Mouse (Mus musculus) intestine, embryonic 15.5 days (tissue): ENCODE data around the gene Gm21988. TPM values are rescaled to one million over a fixed set of nuclear protein-coding genes. Genes with fewer than 3 reads are reported as not detected.

ENCODE experiments used
- ATAC-seq: fragments of 200-750 bp; cut with Nextera tagmentation; 2 replicates; pipeline ENCODE4 v1.8.0; 2017; ENCODE audit warnings: moderate TSS enrichment, moderate library complexity
- H3K27ac ChIP-seq: fragments of 300-500 bp; sonication (generic); 2 replicates; pipeline ENCODE4 v1.5.1; 2015; ENCODE audit warnings: mild to moderate bottlenecking, inconsistent platforms
- H3K27me3 ChIP-seq: fragments of 300-500 bp; sonication (generic); replicated peaks from 2 replicates; pipeline ENCODE4 v1.6.1; 2015; ENCODE audit warnings: inconsistent platforms
- H3K36me3 ChIP-seq: fragments of 300-500 bp; sonication (generic); 2 replicates; pipeline ENCODE4 v1.6.1; 2015; ENCODE audit warnings: inconsistent platforms
- H3K4me1 ChIP-seq: fragments of 300-500 bp; sonication (generic); replicated peaks from 2 replicates; pipeline ENCODE4 v1.6.1; 2015; ENCODE audit warnings: inconsistent platforms
- H3K4me2 ChIP-seq: fragments of 300-500 bp; sonication (generic); replicated peaks from 2 replicates; pipeline ENCODE4 v1.6.1; 2015; ENCODE audit warnings: mild to moderate bottlenecking, inconsistent platforms
- H3K4me3 ChIP-seq: fragments of 300-500 bp; sonication (generic); replicated peaks from 2 replicates; pipeline ENCODE4 v1.5.1; 2015; ENCODE audit warnings: inconsistent platforms
- H3K9ac ChIP-seq: fragments of 300-500 bp; sonication (generic); 2 replicates; pipeline ENCODE4 v1.6.1; 2015; ENCODE audit warnings: inconsistent platforms
- H3K9me3 ChIP-seq: fragments of 300-500 bp; sonication (generic); 2 replicates; pipeline ENCODE4 v1.6.1; 2016; ENCODE audit warnings: inconsistent platforms
- WGBS: fragments of 180-500 bp; shearing (Covaris S2); methylation state at CpG from one replicate; pipeline ENCODE4 v1.1.7; 2015; 5-methylcytosine and 5-hydroxymethylcytosine counted together
- polyA plus RNA-seq: library from polyadenylated mRNA; unstranded; fragments of >200 nt; fragmentation: Nextera tagmentation; extraction: Ambion mirVana; gene quantifications from 2 replicates; pipeline ENCODE4 v1.2.1, GENCODE M21; 2015

Gene Gm21988
- polyA plus RNA-seq, 1 experiment from 2014 or later, result 8.8 TPM

- 63% methylated on average over 5 of the region's 5 CpGs for WGBS
- H3K4me2 ChIP-seq, result no peak overlapping the region
- no peak overlapping the region for H3K4me3 ChIP-seq
- no peak overlapping the region for H3K9ac ChIP-seq
- ATAC-seq, result no peak
- no peak overlapping the region for H3K27ac ChIP-seq
- H3K36me3 ChIP-seq, result no peaks in the 10 kb centered on the region
- H3K9me3 ChIP-seq, result no peaks in the 10 kb centered on the region
- peaks cover 30% of the 10 kb centered on the region for H3K4me1 ChIP-seq
- H3K27me3 ChIP-seq, result peaks cover 7% of the 10 kb centered on the region; the same call in 1 of the 2 replicates
Measured at GRCm38 (mm10) chr11:70234037-70234436, 5.6 kb downstream of the Gm21988 start.

- Histone ChIP-seq H3K9me3 (no peaks in the 10 kb centered on the region), H3K9ac (0 out of 2 replicates have a peak overlapping the region, but pooled peaks have one; percentile 51), H3K27ac (no peak overlapping the region), H3K36me3 (no peaks in the 10 kb centered on the region), H3K27me3 (peaks cover 14% of the 10 kb centered on the region; the same call in 1 of the 2 replicates), H3K4me3 (peak overlapping the region; percentile 35), H3K4me2 (peak overlapping the region; percentile 63), H3K4me1 (peaks cover 35% of the 10 kb centered on the region)
- 37% methylated on average over 8 of the region's 8 CpGs for WGBS
- no peak for ATAC-seq
Measured at GRCm38 (mm10) chr11:70233016-70233415, 6.6 kb downstream of the Gm21988 start.

- no peaks in the 10 kb centered on the region for H3K36me3 ChIP-seq
- H3K4me1 ChIP-seq, result peaks cover 39% of the 10 kb centered on the region
- peak overlapping the region; percentile 35 for H3K4me3 ChIP-seq
- H3K9me3 ChIP-seq, result no peaks in the 10 kb centered on the region
- WGBS, result 11% methylated on average over 10 of the region's 10 CpGs
- no peak overlapping the region for H3K27ac ChIP-seq
- peak overlapping the region; percentile 51 for H3K9ac ChIP-seq
- H3K4me2 ChIP-seq, result peak overlapping the region; percentile 63
- peaks cover 19% of the 10 kb centered on the region for H3K27me3 ChIP-seq
- no peak for ATAC-seq
Measured at GRCm38 (mm10) chr11:70232546-70232945, 7.1 kb downstream of the Gm21988 start.

- Histone ChIP-seq H3K27ac (peak overlapping the region; percentile 54; the same call in 1 of the 2 replicates), H3K4me3 (peak overlapping the region; percentile 30), H3K9ac (peak overlapping the region; percentile 34; the same call in 1 of the 2 replicates), H3K27me3 (peaks cover 23% of the 10 kb centered on the region), H3K36me3 (no peaks in the 10 kb centered on the region), H3K4me1 (peaks cover 35% of the 10 kb centered on the region), H3K4me2 (peak overlapping the region; percentile 57), H3K9me3 (no peaks in the 10 kb centered on the region)
- 1% methylated on average over 32 of the region's 32 CpGs for WGBS
- peak; percentile 48 for ATAC-seq
Measured at GRCm38 (mm10) chr11:70230239-70230727, 9.3 kb downstream of the Gm21988 start.

GRCm38 (mm10) chr11:70229260-70230010 is 10.2 kb downstream of the Gm21988 start, which contains the start of gene Bcl6b:
TSS of gene Bcl6b (minus strand) at chr11:70229798.
- H3K36me3 ChIP-seq, result no peaks in the 10 kb centered on the region
- H3K27ac ChIP-seq, result peak within 1 kb of the TSS; percentile 54
- ATAC-seq, result no peak
- no peaks in the 10 kb centered on the region for H3K9me3 ChIP-seq
- peaks cover 23% of the 10 kb centered on the region for H3K27me3 ChIP-seq
- H3K9ac ChIP-seq, result peak within 1 kb of the TSS; percentile 34
- H3K4me3 ChIP-seq, result peak within 1 kb of the TSS; percentile 30
- peaks cover 35% of the 10 kb centered on the region for H3K4me1 ChIP-seq
- 2% methylated on average over 39 of the region's 39 CpGs for WGBS
- H3K4me2 ChIP-seq, result peak within 1 kb of the TSS; percentile 57

- Histone ChIP-seq H3K36me3 (no peaks in the 10 kb centered on the region), H3K4me2 (peak overlapping the region; percentile 57), H3K4me1 (peaks cover 31% of the 10 kb centered on the region), H3K9me3 (no peaks in the 10 kb centered on the region), H3K9ac (peak overlapping the region; percentile 14), H3K27ac (peak overlapping the region; percentile 54), H3K4me3 (peak overlapping the region; percentile 30), H3K27me3 (peaks cover 23% of the 10 kb centered on the region)
- peak; percentile 50 for ATAC-seq
- WGBS, result under 1% methylated on average over 19 of the region's 19 CpGs
Measured at GRCm38 (mm10) chr11:70228828-70229227, 10.8 kb downstream of the Gm21988 start.

- H3K27ac ChIP-seq, result no peak overlapping the region
- H3K27me3 ChIP-seq, result peaks cover 23% of the 10 kb centered on the region
Measured at GRCm38 (mm10) chr11:70227661-70228245, 11.9 kb downstream of the Gm21988 start.

GRCm38 (mm10) chr11:70227126-70227525 is 12.5 kb downstream of the Gm21988 start:
- no peaks in the 10 kb centered on the region for H3K9me3 ChIP-seq
- H3K9ac ChIP-seq, result no peak overlapping the region; the same call in 1 of the 2 replicates
- WGBS, result 29% methylated on average over 5 of the region's 5 CpGs
- peak overlapping the region; percentile 57 for H3K4me2 ChIP-seq
- H3K4me3 ChIP-seq, result peak overlapping the region; percentile 30
- peaks cover 28% of the 10 kb centered on the region for H3K4me1 ChIP-seq
- H3K27me3 ChIP-seq, result peaks cover 23% of the 10 kb centered on the region
- H3K27ac ChIP-seq, result no peak overlapping the region
- ATAC-seq, result no peak
- H3K36me3 ChIP-seq, result no peaks in the 10 kb centered on the region

More at GRCm38 (mm10) chr11:70227661-70228245, 11.9 kb downstream of the Gm21988 start:
- peak overlapping the region; percentile 57 for H3K4me2 ChIP-seq
- H3K4me1 ChIP-seq, result peaks cover 28% of the 10 kb centered on the region
- no peak for ATAC-seq
- no peaks in the 10 kb centered on the region for H3K9me3 ChIP-seq
- WGBS, result 82% methylated on average over 4 of the region's 4 CpGs
- H3K4me3 ChIP-seq, result peak overlapping the region; percentile 30
- no peaks in the 10 kb centered on the region for H3K36me3 ChIP-seq
- H3K9ac ChIP-seq, result peak overlapping the region; percentile 14; the same call in 1 of the 2 replicates

- peak overlapping the region; percentile 30 for H3K4me3 ChIP-seq
- WGBS, result 12% methylated on average over 18 of the region's 18 CpGs
- peak overlapping the region; percentile 3; the same call in 1 of the 2 replicates for H3K27ac ChIP-seq
- peaks cover 23% of the 10 kb centered on the region for H3K27me3 ChIP-seq
- peak overlapping the region; percentile 23; the same call in 1 of the 2 replicates for H3K9ac ChIP-seq
- peak; percentile 57 for ATAC-seq
- H3K36me3 ChIP-seq, result no peaks in the 10 kb centered on the region
- no peaks in the 10 kb centered on the region for H3K9me3 ChIP-seq
- H3K4me1 ChIP-seq, result peaks cover 28% of the 10 kb centered on the region
- H3K4me2 ChIP-seq, result peak overlapping the region; percentile 57
Measured at GRCm38 (mm10) chr11:70226602-70226890, 13.1 kb downstream of the Gm21988 start.

- 21% methylated on average over 27 of the region's 27 CpGs for WGBS
- peaks cover 28% of the 10 kb centered on the region for H3K4me1 ChIP-seq
- H3K4me2 ChIP-seq, result peak overlapping the region; percentile 57
- ATAC-seq, result no peak
- H3K9me3 ChIP-seq, result no peaks in the 10 kb centered on the region
- no peaks in the 10 kb centered on the region for H3K36me3 ChIP-seq
- peaks cover 23% of the 10 kb centered on the region for H3K27me3 ChIP-seq
- H3K9ac ChIP-seq, result peak overlapping the region; percentile 23; the same call in 1 of the 2 replicates
- H3K27ac ChIP-seq, result peak overlapping the region; percentile 3; the same call in 1 of the 2 replicates
- peak overlapping the region; percentile 30 for H3K4me3 ChIP-seq
Measured at GRCm38 (mm10) chr11:70225798-70226601, 13.6 kb downstream of the Gm21988 start.

GRCm38 (mm10) chr11:70223724-70224123 is 15.9 kb downstream of the Gm21988 start:
- Histone ChIP-seq H3K4me2 (peak overlapping the region; percentile 9; the same call in 1 of the 2 replicates), H3K36me3 (no peaks in the 10 kb centered on the region), H3K4me3 (no peak overlapping the region), H3K9ac (no peak overlapping the region), H3K9me3 (no peaks in the 10 kb centered on the region), H3K4me1 (peaks cover 25% of the 10 kb centered on the region), H3K27ac (peak overlapping the region; percentile 4), H3K27me3 (peaks cover 16% of the 10 kb centered on the region)
- no peak for ATAC-seq
- 74% methylated on average over 9 of the region's 9 CpGs for WGBS
